Mouse (Mus musculus): ENCODE data around the gene Cycs.

- TF ChIP-seq CTCF (IDR thresholded peaks at IDR 0.05; ENCODE audit: control insufficient read depth, insufficient read depth, low read length), result no peak
- TF ChIP-seq POLR2A (IDR thresholded peaks at IDR 0.05; ENCODE audit: borderline replicate concordance, control insufficient read depth, low read depth, low read length), result no peak
These were observed 44.7 kb downstream of the Cycs start for GRCm38 (mm10) chr6:50521532-50522135.
